8 mouse cellular contexts compared by ENCODE assay signal in the genomic region with DNA sequence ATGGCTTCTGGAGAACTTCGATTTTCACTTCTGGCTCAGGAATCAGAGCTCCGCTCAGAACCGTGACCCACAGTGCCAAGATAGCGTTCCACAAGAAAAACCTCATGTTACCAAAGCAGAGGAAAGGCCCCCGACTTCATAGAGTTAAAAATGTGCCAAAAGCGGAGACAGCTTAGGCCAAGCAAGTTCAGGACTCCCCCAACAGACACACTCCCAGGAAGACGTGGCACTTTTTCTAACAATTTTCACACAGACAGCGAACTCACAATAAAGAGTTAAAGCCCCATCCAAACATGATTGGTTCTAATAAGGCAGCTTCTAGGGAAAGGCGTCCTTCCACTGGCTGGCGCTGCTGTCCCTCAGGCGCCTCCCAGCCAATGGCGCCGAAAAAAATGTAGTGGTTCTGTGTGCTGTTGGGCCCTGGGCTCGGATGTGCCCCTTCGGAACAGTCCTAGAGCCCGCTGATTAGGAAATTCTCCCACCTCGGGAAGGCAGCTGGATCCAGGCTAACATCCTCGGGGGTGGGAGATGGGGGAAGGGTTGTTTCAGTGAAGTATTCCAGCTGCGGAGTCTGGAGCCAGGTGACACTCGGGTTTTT. TPM values are rescaled to one million over a fixed set of nuclear protein-coding genes. Genes with fewer than 3 reads are reported as not detected.
DNase-seq lines count a peak whose midpoint lies in the region; ATAC-seq and TF ChIP-seq lines count a peak whose summit lies in the region.

No protein-coding gene starts in this region.

- POLR2A ChIA-PET in Patski (lab: Charles Lee): interaction anchor here (0.6 kb wide), 1 partner anchor 37 kb away, joined by 3 read pairs; no protein-coding TSS in a partner anchor

- 0 out of 2 replicates have a peak, but pooled peaks cover 5% of the 10 kb centered on the region for H3K4me1 ChIP-seq in hindbrain, embryonic 11.5 days (replicated peaks; ENCODE audit: control insufficient read depth, insufficient read depth, low read length)
- peaks cover 7% of the 10 kb centered on the region; the same call in 1 of the 2 replicates for H3K4me1 ChIP-seq in lung, postnatal 0 days (ENCODE audit: insufficient read depth, low read depth, low read length)

- in situ Hi-C loops in Patski (cut with MboI; ENCODE audit: low pct_unique_long_range_greater_than_20kb): loop anchor here (5.0 to 10.0 kb wide), 3 partner anchors 219 to 572 kb away; partner anchors contain the start of gene Ggct

- ATAC-seq in Patski: peak; percentile 86
- ATAC-seq in hindbrain, embryonic 11.5 days (ENCODE audit: low FRiP score): peak; percentile 78
- peak; percentile 85 for ATAC-seq in lung, postnatal 0 days

- CTCF ChIA-PET in Patski (lab: Charles Lee): no interaction called here

- no peaks in the 10 kb centered on the region for H3K9me3 ChIP-seq in hindbrain, embryonic 11.5 days (ENCODE audit: control insufficient read depth, low read length)
- H3K9me3 ChIP-seq in lung, postnatal 0 days (ENCODE audit: low read length): no peaks in the 10 kb centered on the region

- TF ChIP-seq EP300 in lung, postnatal 0 days (IDR thresholded peaks at IDR 0.05): peak; percentile 39; the same call in 1 of the 2 replicates

- TF ChIP-seq CTCF in Patski (IDR thresholded peaks at IDR 0.05): no peak
- TF ChIP-seq CTCF in lung, postnatal 0 days (IDR thresholded peaks at IDR 0.05): peak; percentile 41

- no peaks in the 10 kb centered on the region for H3K27me3 ChIP-seq in Patski
- H3K27me3 ChIP-seq in hindbrain, embryonic 11.5 days (ENCODE audit: control insufficient read depth, insufficient read depth, low read length): no peaks in the 10 kb centered on the region
- H3K27me3 ChIP-seq in lung, postnatal 0 days (replicated peaks; ENCODE audit: insufficient read depth, low read length): no peaks in the 10 kb centered on the region

- peak overlapping the region; percentile 48 for H3K9ac ChIP-seq in hindbrain, embryonic 11.5 days (ENCODE audit: low read depth, low read length)
- peak overlapping the region; percentile 13 for H3K9ac ChIP-seq in lung, postnatal 0 days (replicated peaks; ENCODE audit: low read depth)

- H3K4me2 ChIP-seq in hindbrain, embryonic 11.5 days (replicated peaks; ENCODE audit: low read depth, low read length): peak overlapping the region; percentile 56
- peak overlapping the region; percentile 62 for H3K4me2 ChIP-seq in lung, postnatal 0 days (replicated peaks; ENCODE audit: low read depth, low read length)

- H3K36me3 ChIP-seq in hindbrain, embryonic 11.5 days (ENCODE audit: control insufficient read depth, insufficient read depth, low read length): no peaks in the 10 kb centered on the region
- H3K36me3 ChIP-seq in lung, postnatal 0 days (ENCODE audit: insufficient read depth, low read length): no peaks in the 10 kb centered on the region

- peak; percentile 78 for DNase-seq in Patski (ENCODE audit: low read depth, low spot score)
- DNase-seq in cerebellum, postnatal 10 days: peak; percentile 95 to 96
- DNase-seq in frontal cortex, postnatal 10 days (ENCODE audit: low spot score in 2 of 2): peak; percentile 90 to 93
- DNase-seq in hindbrain, embryonic 11.5 days (ENCODE audit: low spot score): peak; percentile 87
- DNase-seq in layer of hippocampus, postnatal 10 days (ENCODE audit: low spot score in 2 of 2): peak; percentile 92 to 95
- peak; percentile 96 for DNase-seq in lung, postnatal 0 days (ENCODE audit: low spot score)
- peak; percentile 72 for DNase-seq in ovary, postnatal 10 days (ENCODE audit: low spot score)
- DNase-seq in thymus, postnatal 0 days (ENCODE audit: low spot score): peak; percentile 52

- peak overlapping the region; percentile 41 for H3K4me3 ChIP-seq in hindbrain, embryonic 11.5 days (ENCODE audit: low read depth, low read length)
- H3K4me3 ChIP-seq in lung, postnatal 0 days (ENCODE audit: low read depth, low read length): peak overlapping the region; percentile 41

- under 1% methylated on average over 20 of the region's 20 CpGs for WGBS in hindbrain, embryonic 11.5 days
- WGBS in lung, postnatal 0 days: under 1% methylated on average over 20 of the region's 20 CpGs

- H3K27ac ChIP-seq in hindbrain, embryonic 11.5 days (ENCODE audit: low read depth, low read length): peak overlapping the region; percentile 5; the same call in 1 of the 2 replicates
- H3K27ac ChIP-seq in lung, postnatal 0 days (ENCODE audit: low read length): peak overlapping the region; percentile 57

RNA-seq across cellular contexts. Expression of gene Plekha8, which starts 1.9 kb away (rescaled TPM):
- 9.6 TPM for polyA plus RNA-seq in Patski (2021)
- 16.8 and 19.6 TPM in 2 replicates for polyA plus RNA-seq in hindbrain, embryonic 11.5 days (2014; fragmentation: Nextera tagmentation; extraction: Ambion mirVana)
- 10 to 100 TPM in 1 of 2 experiments, 1 to 10 TPM in 1; 9.5 to 12.3 TPM for total RNA-seq in layer of hippocampus, postnatal 10 days (2021)
- polyA plus RNA-seq in lung, postnatal 0 days (2015; fragmentation: Nextera tagmentation; extraction: Ambion mirVana): 4.0 and 4.7 TPM in 2 replicates
- 1.7 TPM in 2 replicates for polyA plus RNA-seq in thymus, postnatal 0 days (2015; fragmentation: Nextera tagmentation; extraction: Ambion mirVana)

RNA-seq across cellular contexts. Expression of gene Fkbp14, which starts 4.1 kb away (rescaled TPM):
- polyA plus RNA-seq in Patski (2021): 21.6 TPM
- 16.2 and 17.9 TPM in 2 replicates for polyA plus RNA-seq in hindbrain, embryonic 11.5 days (2014; fragmentation: Nextera tagmentation; extraction: Ambion mirVana)
- 10 to 100 TPM; 10.9 to 13.1 TPM for total RNA-seq in layer of hippocampus, postnatal 10 days (2021)
- 13.6 and 16.1 TPM in 2 replicates for polyA plus RNA-seq in lung, postnatal 0 days (2015; fragmentation: Nextera tagmentation; extraction: Ambion mirVana)
- polyA plus RNA-seq in thymus, postnatal 0 days (2015; fragmentation: Nextera tagmentation; extraction: Ambion mirVana): 2.7 and 3.7 TPM in 2 replicates

RNA-seq across cellular contexts. Expression of gene Scrn1, which starts 26.7 kb away (rescaled TPM):
- 5.2 TPM for polyA plus RNA-seq in Patski (2021)
- 70.4 and 75.2 TPM in 2 replicates for polyA plus RNA-seq in hindbrain, embryonic 11.5 days (2014; fragmentation: Nextera tagmentation; extraction: Ambion mirVana)
- total RNA-seq in layer of hippocampus, postnatal 10 days (2021): 100 to 1,000 TPM; 161 to 164 TPM
- 2.8 TPM in 2 replicates for polyA plus RNA-seq in lung, postnatal 0 days (2015; fragmentation: Nextera tagmentation; extraction: Ambion mirVana)
- polyA plus RNA-seq in thymus, postnatal 0 days (2015; fragmentation: Nextera tagmentation; extraction: Ambion mirVana): 0.94 and 0.98 TPM in 2 replicates

Comparison
In these comparisons a context has a peak if more than half of its experiments do, and no peak if none do; other contexts are left out.
1. Peak in every context shown above with its lines: DNase-seq, ATAC-seq, H3K4me3 ChIP-seq and H3K27ac ChIP-seq.
2. RNA of gene Scrn1, which starts 26.7 kb away (polyA plus RNA-seq): 70.4 to 75.2 TPM in hindbrain, embryonic 11.5 days; 5.2 TPM in Patski (single experiment), 2.8 TPM in lung, postnatal 0 days and 0.94 to 0.98 TPM in thymus, postnatal 0 days; every median in the first group is over 10 times any median in the second.